Mouse (Mus musculus) MEL (cell line): ENCODE results near the gene Ercc6. TPM values are rescaled to one million over a fixed set of nuclear protein-coding genes. Genes with fewer than 3 reads are reported as not detected.

ENCODE experiments used
- DNase-seq: peaks from one replicate; pipeline ENCODE4 v3.0.0; 2011; ENCODE audit warnings: low read depth, low spot score
- H3K27ac ChIP-seq: 2 replicates; pipeline ENCODE4 v1.5.1; 2012; ENCODE audit warnings: low read depth, mild to moderate bottlenecking, control low read depth, low read length, moderate library complexity; ENCODE audit not compliant: control insufficient read depth
- H3K27me3 ChIP-seq, 2 experiments: fragments of 150-350 bp in 1 of 2; sonication (generic) in 1 of 2; 2 replicates each; pipeline ENCODE4 v1.6.1; 2012; ENCODE audit warnings: low read length in 2 of 2, mild to moderate bottlenecking in 2 of 2, improper control_type of control experiment in 1 of 2, moderate library complexity in 1 of 2; ENCODE audit not compliant: insufficient read depth in 2 of 2, control insufficient read depth in 1 of 2
- H3K36me3 ChIP-seq, 2 experiments: 2 replicates each; pipeline ENCODE4 v1.6.1; 2012 to 2014; ENCODE audit warnings: low read length in 2 of 2, improper control_type of control experiment in 1 of 2, inconsistent platforms in 1 of 2, mild to moderate bottlenecking in 1 of 2; ENCODE audit not compliant: insufficient read depth in 2 of 2, control insufficient read depth in 1 of 2
- H3K4me1 ChIP-seq, 2 experiments: fragments of 150-350 bp in 1 of 2; sonication (generic) in 1 of 2; 2 replicates each; pipeline ENCODE4 v1.6.1; 2012; ENCODE audit warnings: low read length in 2 of 2, improper control_type of control experiment in 1 of 2, mild to moderate bottlenecking in 1 of 2; ENCODE audit not compliant: insufficient read depth in 2 of 2, control insufficient read depth in 1 of 2
- H3K4me3 ChIP-seq, 2 experiments: fragments of 150-350 bp in 1 of 2; sonication (generic) in 1 of 2; 2 replicates each; pipeline ENCODE4 v1.5.1; 2012; ENCODE audit warnings: low read depth in 2 of 2, low read length in 2 of 2, mild to moderate bottlenecking in 2 of 2, moderate library complexity in 2 of 2, control low read depth in 1 of 2, improper control_type of control experiment in 1 of 2; ENCODE audit not compliant: control insufficient read depth in 1 of 2, insufficient read depth in 1 of 2
- H3K79me2 ChIP-seq: 2 replicates; pipeline ENCODE4 v1.6.1; 2012; ENCODE audit warnings: mild to moderate bottlenecking, low read length, moderate library complexity; ENCODE audit not compliant: control insufficient read depth, poor library complexity, insufficient read depth
- H3K9ac ChIP-seq: 2 replicates; pipeline ENCODE4 v1.6.1; 2012; ENCODE audit warnings: low read depth, mild to moderate bottlenecking, control low read depth, low read length, moderate library complexity; ENCODE audit not compliant: control insufficient read depth, poor library complexity, severe bottlenecking
- H3K9me3 ChIP-seq: fragments of 150-350 bp; sonication (generic); replicated peaks from 2 replicates; pipeline ENCODE4 v1.6.1; 2012; ENCODE audit warnings: mild to moderate bottlenecking, low read length, improper control_type of control experiment, moderate library complexity; ENCODE audit not compliant: insufficient read depth
- BHLHE40 ChIP-seq: IDR thresholded peaks from 2 replicates; pipeline ENCODE4 v1.6.1; 2012; ENCODE audit warnings: low read depth, mild to moderate bottlenecking, inconsistent platforms, low read length, improper control_type of control experiment, borderline replicate concordance
- CHD2 ChIP-seq: IDR thresholded peaks from 2 replicates; pipeline ENCODE4 v1.6.1; 2011; ENCODE audit warnings: low read length, improper control_type of control experiment
- CTCF ChIP-seq, 3 experiments: IDR thresholded peaks in 2 of 3; conservative IDR thresholded peaks in 1 of 3; 2 replicates each; pipeline ENCODE4 v1.5.1; 2011 to 2012; ENCODE audit warnings: low read length in 3 of 3, low read depth in 2 of 3, mild to moderate bottlenecking in 2 of 3, improper control_type of control experiment in 1 of 3, inconsistent platforms in 1 of 3, mixed read lengths in 1 of 3, moderate library complexity in 1 of 3; ENCODE audit not compliant: control insufficient read depth in 1 of 3, insufficient read depth in 1 of 3, poor library complexity in 1 of 3, severe bottlenecking in 1 of 3
- E2F4 ChIP-seq: IDR thresholded peaks from 2 replicates; pipeline ENCODE4 v1.6.1; 2011; ENCODE audit warnings: low read depth, low read length, improper control_type of control experiment, borderline replicate concordance
- ELF1 ChIP-seq: IDR thresholded peaks from 2 replicates; pipeline ENCODE4 v1.6.1; 2014; ENCODE audit warnings: low read depth, mild to moderate bottlenecking, inconsistent platforms, low read length, improper control_type of control experiment, moderate library complexity
- ETS1 ChIP-seq: IDR thresholded peaks from 2 replicates; pipeline ENCODE4 v1.6.1; 2012; ENCODE audit warnings: low read depth, mild to moderate bottlenecking, inconsistent platforms, low read length, improper control_type of control experiment, moderate library complexity
- GABPA ChIP-seq: IDR thresholded peaks from 2 replicates; pipeline ENCODE4 v1.6.1; 2012; ENCODE audit warnings: low read depth, mild to moderate bottlenecking, inconsistent platforms, low read length, improper control_type of control experiment, moderate library complexity
- HCFC1 ChIP-seq: IDR thresholded peaks from 2 replicates; pipeline ENCODE4 v1.6.1; 2012; ENCODE audit warnings: low read depth, mild to moderate bottlenecking, inconsistent platforms, low read length, improper control_type of control experiment, moderate library complexity
- JUND ChIP-seq: IDR thresholded peaks from 2 replicates; pipeline ENCODE4 v1.6.1; 2011; ENCODE audit warnings: low read depth, mild to moderate bottlenecking, improper control_type of control experiment, low read length
- KAT2A ChIP-seq: conservative IDR thresholded peaks from 2 replicates; pipeline ENCODE4 v1.6.1; 2012; ENCODE audit warnings: low read depth, low read length, improper control_type of control experiment, inconsistent platforms
- MAFK ChIP-seq: IDR thresholded peaks from 2 replicates; pipeline ENCODE4 v1.6.1; 2011; ENCODE audit warnings: low read depth, mild to moderate bottlenecking, low read length, improper control_type of control experiment, borderline replicate concordance
- MAZ ChIP-seq: IDR thresholded peaks from 2 replicates; pipeline ENCODE4 v1.6.1; 2012; ENCODE audit warnings: low read depth, mild to moderate bottlenecking, inconsistent platforms, low read length, improper control_type of control experiment
- MEF2A ChIP-seq: IDR thresholded peaks from 2 replicates; pipeline ENCODE4 v1.6.1; 2014; ENCODE audit warnings: low read depth, mild to moderate bottlenecking, inconsistent platforms, low read length, improper control_type of control experiment; ENCODE audit not compliant: poor library complexity, insufficient replicate concordance, severe bottlenecking; ENCODE audit errors: extremely low read depth
- MXI1 ChIP-seq: IDR thresholded peaks from 2 replicates; pipeline ENCODE4 v1.6.1; 2011; ENCODE audit warnings: mild to moderate bottlenecking, low read depth, low read length, improper control_type of control experiment
- MYB ChIP-seq: IDR thresholded peaks from 2 replicates; pipeline ENCODE4 v1.6.1; 2011; ENCODE audit warnings: mild to moderate bottlenecking, low read depth, low read length, improper control_type of control experiment
- MYC ChIP-seq: IDR thresholded peaks from 2 replicates; pipeline ENCODE4 v1.6.1; 2011; ENCODE audit warnings: low read depth, mild to moderate bottlenecking, low read length, improper control_type of control experiment, moderate library complexity
- NELFE ChIP-seq: IDR thresholded peaks from 2 replicates; pipeline ENCODE4 v1.6.1; 2011; ENCODE audit warnings: low read depth, low read length, improper control_type of control experiment
- NRF1 ChIP-seq: IDR thresholded peaks from 2 replicates; pipeline ENCODE4 v1.6.1; 2014; ENCODE audit warnings: low read depth, mild to moderate bottlenecking, inconsistent platforms, low read length, improper control_type of control experiment, moderate library complexity; ENCODE audit not compliant: poor library complexity, insufficient read depth, severe bottlenecking
- POLR2AphosphoS2 ChIP-seq: IDR thresholded peaks from 2 replicates; pipeline ENCODE4 v1.6.1; 2011; ENCODE audit warnings: low read length, improper control_type of control experiment
- POLR2AphosphoS5 ChIP-seq: IDR thresholded peaks from 2 replicates; pipeline ENCODE4 v1.6.1; 2012; ENCODE audit warnings: low read depth, borderline replicate concordance, mild to moderate bottlenecking, inconsistent platforms, low read length, moderate library complexity, mixed read lengths
- RCOR1 ChIP-seq: IDR thresholded peaks from 2 replicates; pipeline ENCODE4 v1.6.1; 2012; ENCODE audit warnings: low read depth, mild to moderate bottlenecking, inconsistent platforms, low read length, improper control_type of control experiment
- SIN3A ChIP-seq: IDR thresholded peaks from 2 replicates; pipeline ENCODE4 v1.6.1; 2012; ENCODE audit warnings: low read length, improper control_type of control experiment, inconsistent platforms
- SMC3 ChIP-seq: IDR thresholded peaks from 2 replicates; pipeline ENCODE4 v1.6.1; 2011; ENCODE audit warnings: low read depth, low read length, improper control_type of control experiment
- TAL1 ChIP-seq: IDR thresholded peaks from 2 replicates; pipeline ENCODE4 v1.6.1; 2012; ENCODE audit warnings: mild to moderate bottlenecking, inconsistent platforms, low read length, moderate library complexity, mixed read lengths
- TCF12 ChIP-seq: IDR thresholded peaks from 2 replicates; pipeline ENCODE4 v1.6.1; 2014; ENCODE audit warnings: low read depth, mild to moderate bottlenecking, inconsistent platforms, low read length, improper control_type of control experiment, moderate library complexity
- USF1 ChIP-seq: IDR thresholded peaks from 2 replicates; pipeline ENCODE4 v1.6.1; 2014; ENCODE audit warnings: low read depth, mild to moderate bottlenecking, inconsistent platforms, low read length, improper control_type of control experiment, moderate library complexity
- USF2 ChIP-seq, 2 experiments: IDR thresholded peaks; 2 replicates each; pipeline ENCODE4 v1.6.1; 2011 to 2012; ENCODE audit warnings: improper control_type of control experiment in 2 of 2, low read length in 2 of 2, borderline replicate concordance in 1 of 2, inconsistent platforms in 1 of 2, low read depth in 1 of 2, mild to moderate bottlenecking in 1 of 2; ENCODE audit not compliant: insufficient read depth in 1 of 2
- ZMIZ1 ChIP-seq: IDR thresholded peaks from 2 replicates; pipeline ENCODE4 v1.6.1; 2012; ENCODE audit warnings: low read depth, mild to moderate bottlenecking, inconsistent platforms, low read length, improper control_type of control experiment, moderate library complexity
- ZNF384 ChIP-seq: IDR thresholded peaks from 2 replicates; pipeline ENCODE4 v1.6.1; 2012; ENCODE audit warnings: low read depth, mild to moderate bottlenecking, inconsistent platforms, low read length, improper control_type of control experiment
- polyA plus RNA-seq, 2 experiments: library from polyadenylated mRNA; stranded (reverse) in 1 of 2; unstranded in 1 of 2; fragments of >175 nt in 1 of 2; fragments of >200 nt in 1 of 2; gene quantifications; 2 replicates each; pipeline versions ENCODE4 v1.2.1 to v1.2.4; 2012; ENCODE audit warnings: low replicate concordance in 2 of 2, low read depth in 1 of 2; ENCODE audit not compliant: insufficient read length in 2 of 2, insufficient read depth in 1 of 2, missing spikeins in 1 of 2
- total RNA-seq: library from RNA; depleted of rRNA; stranded (reverse); fragments of 300-350 nt; gene quantifications from 2 replicates; pipeline ENCODE4 v1.2.3, GENCODE M21; 2012

Gene Ercc6
- total and polyA plus RNA-seq, 3 experiments, result 15.1 to 186 (median 15.4) TPM

- peaks cover 14 to 22% of the 10 kb centered on the region in 2 experiments for H3K36me3 ChIP-seq
- H3K4me3 ChIP-seq, result no peak overlapping the region
- TF ChIP-seq NELFE, result no peak
- TF ChIP-seq ETS1, result no peak
- no peak for TF ChIP-seq HCFC1
- no peak for TF ChIP-seq USF1
- TF ChIP-seq NRF1, result no peak
- TF ChIP-seq SIN3A, result no peak
- no peak for TF ChIP-seq E2F4
- no peak for TF ChIP-seq RCOR1
- no peak for TF ChIP-seq POLR2AphosphoS2
- no peak for TF ChIP-seq ELF1
- no peak for TF ChIP-seq POLR2AphosphoS5
- TF ChIP-seq MXI1, result no peak
- TF ChIP-seq MYB, result no peak
- TF ChIP-seq MAZ, result no peak
- no peak for TF ChIP-seq ZMIZ1
- no peak for TF ChIP-seq GABPA
- TF ChIP-seq BHLHE40, result no peak
- no peak for TF ChIP-seq TCF12
- no peak for TF ChIP-seq USF2 (IDR thresholded peaks at IDR 0.05; ENCODE audit: borderline replicate concordance in 1 of 2, insufficient read depth in 1 of 2, low read depth in 1 of 2, low read length in 2 of 2)
- no peak overlapping the region for H3K27ac ChIP-seq
- H3K27me3 ChIP-seq, result no peaks in the 10 kb centered on the region
- DNase-seq, result no peak
- H3K9me3 ChIP-seq, result no peaks in the 10 kb centered on the region
- no peak overlapping the region for H3K9ac ChIP-seq
- peaks cover 28% of the 10 kb centered on the region for H3K79me2 ChIP-seq
- peaks cover 0 to 13% of the 10 kb centered on the region in 2 experiments; a peak in 3 of 4 replicates for H3K4me1 ChIP-seq
Measured at GRCm38 (mm10) chr14:32516086-32516485, 2.8 kb downstream of the Ercc6 start.

GRCm38 (mm10) chr14:32518543-32518942, 5.2 kb downstream of the Ercc6 start:
- Histone ChIP-seq H3K4me1 (peaks cover 0 to 8% of the 10 kb centered on the region in 2 experiments; a peak in 2 of 4 replicates), H3K4me3 (no peak overlapping the region), H3K36me3 (peaks cover 11 to 29% of the 10 kb centered on the region in 2 experiments), H3K9ac (no peak overlapping the region), H3K27ac (no peak overlapping the region), H3K79me2 (peaks cover 26% of the 10 kb centered on the region), H3K27me3 (no peaks in the 10 kb centered on the region), H3K9me3 (no peaks in the 10 kb centered on the region)
- DNase-seq, result no peak
- TF ChIP-seq HCFC1, result no peak
- no peak for TF ChIP-seq SIN3A
- TF ChIP-seq MEF2A, result no peak
- no peak for TF ChIP-seq MAFK
- TF ChIP-seq TAL1, result no peak
- no peak for TF ChIP-seq MXI1
- no peak for TF ChIP-seq CHD2
- no peak for TF ChIP-seq MAZ
- TF ChIP-seq KAT2A, result no peak
- no peak for TF ChIP-seq POLR2AphosphoS5
- TF ChIP-seq JUND, result no peak
- TF ChIP-seq CTCF (IDR thresholded peaks at IDR 0.05 in 2 of 3, conservative IDR thresholded peaks at IDR 0.05 in 1 of 3; ENCODE audit: control insufficient read depth in 1 of 3, insufficient read depth in 1 of 3, low read depth in 2 of 3, low read length in 3 of 3, poor library complexity in 1 of 3, severe bottlenecking in 1 of 3), result no peak
- no peak for TF ChIP-seq ZNF384
- TF ChIP-seq NELFE, result no peak
- TF ChIP-seq SMC3, result no peak
- no peak for TF ChIP-seq GABPA
- no peak for TF ChIP-seq MYC
